Mouse (Mus musculus) 416B (cell line): ENCODE data around the gene Gm27027.

Experiments used
- DNase-seq: peaks from one replicate; pipeline ENCODE4 v3.0.0; 2011; ENCODE audit warnings: low read depth

The Gm27027 gene

DNA sequence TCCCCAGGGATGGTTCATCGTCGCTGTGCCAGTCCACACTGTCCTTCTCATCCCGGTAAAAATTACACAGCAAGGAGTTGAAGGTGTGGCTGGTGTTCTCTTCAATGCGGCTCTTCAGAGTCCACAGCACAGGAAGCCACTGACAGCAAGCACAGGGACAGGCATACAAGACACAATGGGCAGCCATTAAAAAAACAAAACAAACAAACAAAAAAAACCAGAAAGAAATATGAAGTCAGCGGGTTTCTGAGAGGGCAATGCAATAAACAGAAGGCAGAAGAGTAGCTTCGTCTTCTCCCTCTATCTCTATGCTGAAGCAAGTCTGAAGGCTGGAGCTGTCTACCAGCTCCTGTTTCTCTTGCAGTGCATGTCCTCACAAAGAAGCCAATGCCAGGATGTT is at the start of gene Gm27027:
Gene Gm27027 (minus strand): TSS at position 101 of the 400 bp plus-strand sequence.
- no peak for DNase-seq

DNA sequence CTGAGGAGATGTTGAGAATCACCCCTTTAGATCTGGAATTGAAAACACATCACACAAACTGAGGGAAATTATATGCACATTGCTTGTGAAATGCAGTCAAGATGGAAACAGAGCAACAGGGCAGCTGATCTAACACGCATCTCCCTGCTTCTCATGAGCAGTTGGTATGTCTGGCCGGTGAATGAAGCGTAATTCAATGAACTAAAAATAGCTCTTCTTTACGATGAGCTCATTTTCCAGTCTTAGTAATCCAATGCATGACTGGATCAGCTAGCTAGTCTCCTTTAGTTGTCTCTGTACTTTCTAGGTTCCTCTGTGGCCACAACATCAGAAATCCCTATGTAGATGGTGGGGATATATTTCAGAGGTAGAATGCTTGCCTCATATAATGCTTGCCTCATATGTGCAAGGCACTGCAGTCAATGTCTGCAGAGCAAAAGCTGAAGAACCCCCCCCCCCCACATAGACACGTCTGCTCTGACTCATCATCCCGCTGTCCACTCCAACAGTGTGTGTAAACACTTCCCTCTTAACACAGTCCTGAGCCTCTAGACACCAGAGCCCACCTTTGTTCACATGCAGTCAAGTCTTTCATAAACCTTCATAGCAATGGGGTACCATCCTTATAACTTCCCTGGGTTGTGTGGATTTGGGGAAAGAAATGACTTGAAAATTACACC is 49.4 kb upstream of the Gm27027 start:
- peak; percentile 77 for DNase-seq

DNA sequence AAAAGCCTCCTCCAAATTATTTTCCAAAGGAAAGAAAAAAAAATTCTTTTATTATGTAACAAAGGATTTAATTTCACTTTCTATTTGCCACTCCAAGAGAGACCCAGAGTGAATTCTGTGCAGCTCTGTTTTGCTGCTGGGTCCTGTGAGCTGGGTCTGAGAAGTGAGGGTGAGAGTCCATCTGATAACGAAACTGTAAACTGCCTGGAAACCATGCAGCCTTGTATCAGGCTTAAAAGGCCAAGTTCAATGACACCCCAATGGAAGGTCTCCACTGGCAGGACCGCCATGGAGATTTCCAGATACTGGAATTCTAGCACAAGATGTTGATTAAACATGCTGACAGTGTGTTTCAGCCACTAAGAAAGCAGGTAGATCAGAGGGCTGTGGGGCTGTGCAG is 48.0 kb upstream of the Gm27027 start:
- no peak for DNase-seq

DNA sequence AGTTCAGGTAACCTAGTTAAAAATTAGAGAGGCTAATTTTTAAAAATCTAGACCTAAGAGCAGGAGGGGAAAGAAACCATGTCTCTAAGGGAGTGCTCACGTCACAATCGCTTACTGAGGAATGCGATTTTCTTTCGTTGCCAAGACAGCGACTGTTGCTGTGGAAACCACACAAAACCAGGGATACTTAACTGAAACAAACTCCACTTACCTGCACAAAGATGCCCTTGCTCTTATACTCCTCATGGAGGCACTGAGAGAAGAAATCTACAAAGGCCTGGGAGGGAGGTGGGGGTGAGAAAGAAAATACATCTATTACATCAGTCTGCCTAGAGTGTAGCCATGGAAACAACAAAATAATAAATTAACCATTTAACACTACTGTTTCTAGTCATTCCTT is 47.5 kb upstream of the Gm27027 start:
- DNase-seq: no peak

DNA sequence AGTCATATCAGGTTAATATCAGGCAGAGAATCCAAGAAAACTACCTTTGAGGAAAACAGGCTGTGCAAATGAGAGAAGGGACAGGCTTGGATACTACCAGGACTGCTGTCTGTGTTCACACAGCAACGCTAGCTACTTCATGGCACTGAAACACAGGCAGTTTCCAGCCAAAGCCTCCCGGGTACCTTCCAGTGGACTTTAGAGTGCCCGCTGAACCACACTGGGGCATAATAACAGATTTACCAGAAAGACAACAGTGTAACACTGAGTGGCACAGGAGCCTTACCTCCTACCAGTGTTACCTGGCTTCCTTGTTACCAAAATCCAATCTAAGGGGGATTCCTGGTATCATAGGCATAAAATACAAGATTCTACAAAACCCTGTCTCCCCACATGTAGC is 46.3 kb upstream of the Gm27027 start:
- DNase-seq: no peak

DNA sequence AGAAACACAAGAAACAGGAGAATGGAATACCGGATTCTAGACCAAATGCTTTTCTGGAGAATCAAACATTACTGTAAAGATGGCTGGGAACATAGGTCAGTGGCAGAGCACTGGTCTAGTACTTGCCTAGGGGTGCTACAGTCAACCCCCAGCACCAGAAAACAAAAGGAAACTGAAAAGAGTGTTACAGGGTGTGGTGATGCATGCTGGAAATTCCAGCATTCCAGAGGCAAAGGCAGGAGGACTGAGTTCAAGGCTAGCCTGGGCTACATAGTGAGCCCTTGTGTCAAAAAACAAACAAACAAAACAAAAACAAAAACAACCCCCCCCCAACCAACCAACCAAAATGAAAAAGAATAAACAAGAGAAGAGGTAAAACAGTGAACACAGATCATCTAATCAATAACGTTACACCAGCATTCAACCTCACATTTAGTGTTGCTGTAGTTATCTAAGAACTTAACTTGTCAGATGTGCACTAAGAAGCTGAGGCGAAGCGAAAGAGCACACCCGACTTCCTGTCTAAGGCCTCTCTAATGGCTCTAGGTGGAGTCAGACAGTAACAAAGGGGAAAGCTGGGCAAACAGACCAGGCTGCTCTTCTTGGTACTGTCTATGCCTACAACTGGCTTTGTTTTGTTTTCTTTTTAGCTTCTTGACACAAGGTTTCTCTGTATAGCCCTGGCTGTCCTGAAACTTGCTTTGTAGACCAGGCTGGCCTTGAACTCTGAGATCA is 44.4 kb upstream of the Gm27027 start:
- DNase-seq: peak; percentile 11

DNA sequence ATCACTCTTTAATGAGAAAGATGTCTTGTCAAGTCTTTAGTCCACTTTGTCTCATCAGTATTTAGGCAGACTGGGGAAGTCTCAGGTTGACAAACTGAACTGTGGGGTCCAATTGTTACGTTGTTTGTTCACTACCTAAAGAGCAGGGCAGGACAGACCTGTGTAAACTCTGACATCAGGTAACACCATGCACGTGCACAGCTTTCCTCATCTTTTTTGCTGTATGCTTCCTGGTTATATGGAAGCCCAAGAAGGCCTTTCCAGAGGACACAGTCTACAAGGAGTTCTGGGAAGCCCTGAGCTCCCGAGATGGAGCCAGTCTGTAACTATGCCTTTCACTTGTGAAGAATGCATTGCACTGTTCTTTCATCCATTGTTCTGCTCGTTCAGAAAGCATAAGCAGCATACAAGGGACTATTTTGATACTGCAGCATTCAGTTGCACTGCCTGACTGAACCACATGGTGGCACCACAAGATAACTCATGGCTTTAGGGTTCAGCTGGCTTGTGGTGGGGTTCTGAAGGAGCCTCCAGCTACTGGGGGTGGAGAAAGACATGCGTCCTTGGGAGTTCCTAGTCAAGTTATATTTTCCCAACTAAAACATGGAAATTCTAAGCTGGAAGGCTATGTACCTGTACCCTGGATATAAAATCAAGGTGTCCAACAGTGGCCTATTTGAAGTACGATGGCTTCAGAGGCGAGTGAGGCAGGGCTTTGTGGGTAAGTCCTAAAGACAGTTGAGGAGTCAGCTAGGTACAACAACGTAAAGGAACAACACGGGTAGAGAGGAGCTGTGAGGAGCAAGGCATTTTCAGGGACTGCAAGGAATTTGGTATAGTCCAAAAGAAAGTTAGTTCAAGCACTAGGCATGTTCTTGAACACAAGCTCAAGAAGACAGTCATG is 39.5 kb upstream of the Gm27027 start:
- peak; percentile 60 for DNase-seq

DNA sequence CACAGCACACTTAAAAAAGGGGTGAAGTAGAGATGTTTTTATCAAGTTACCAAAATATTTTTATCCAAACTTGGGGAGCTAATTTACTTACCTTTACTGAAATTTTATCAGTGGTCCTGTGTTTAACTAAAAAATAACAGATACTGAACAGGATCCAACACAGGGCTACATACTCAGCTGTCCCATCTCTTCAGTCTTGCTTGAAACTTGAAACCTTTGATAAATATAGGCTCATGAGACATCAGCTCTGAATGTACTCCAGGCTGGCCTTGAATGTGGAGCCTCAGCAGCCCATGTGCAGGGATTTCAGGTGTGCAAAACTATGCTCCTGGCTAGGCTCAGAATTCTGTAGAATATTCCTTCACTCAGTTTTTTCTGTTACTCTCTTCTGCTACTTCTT is 34.4 kb upstream of the Gm27027 start:
- DNase-seq: no peak

DNA sequence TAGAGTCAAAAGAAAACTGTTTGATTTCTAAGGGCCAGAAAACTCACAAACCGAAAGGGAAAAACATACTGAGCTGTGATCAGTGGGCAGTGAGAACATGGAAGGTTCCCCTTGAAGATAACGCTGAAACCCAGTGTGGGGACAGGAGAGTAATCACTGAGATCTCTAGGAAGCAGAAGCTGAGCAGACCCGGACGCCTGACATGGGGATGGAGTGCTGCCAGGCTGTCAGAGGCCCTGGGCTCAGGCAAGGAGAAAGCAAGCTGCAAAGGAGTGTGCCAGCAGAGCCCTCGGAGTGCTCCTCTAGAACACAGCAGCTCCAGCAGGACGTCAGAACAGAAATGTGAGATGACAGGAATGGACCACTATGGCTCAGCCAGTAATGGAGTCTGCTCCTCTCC is 28.5 kb upstream of the Gm27027 start:
- DNase-seq: no peak

DNA sequence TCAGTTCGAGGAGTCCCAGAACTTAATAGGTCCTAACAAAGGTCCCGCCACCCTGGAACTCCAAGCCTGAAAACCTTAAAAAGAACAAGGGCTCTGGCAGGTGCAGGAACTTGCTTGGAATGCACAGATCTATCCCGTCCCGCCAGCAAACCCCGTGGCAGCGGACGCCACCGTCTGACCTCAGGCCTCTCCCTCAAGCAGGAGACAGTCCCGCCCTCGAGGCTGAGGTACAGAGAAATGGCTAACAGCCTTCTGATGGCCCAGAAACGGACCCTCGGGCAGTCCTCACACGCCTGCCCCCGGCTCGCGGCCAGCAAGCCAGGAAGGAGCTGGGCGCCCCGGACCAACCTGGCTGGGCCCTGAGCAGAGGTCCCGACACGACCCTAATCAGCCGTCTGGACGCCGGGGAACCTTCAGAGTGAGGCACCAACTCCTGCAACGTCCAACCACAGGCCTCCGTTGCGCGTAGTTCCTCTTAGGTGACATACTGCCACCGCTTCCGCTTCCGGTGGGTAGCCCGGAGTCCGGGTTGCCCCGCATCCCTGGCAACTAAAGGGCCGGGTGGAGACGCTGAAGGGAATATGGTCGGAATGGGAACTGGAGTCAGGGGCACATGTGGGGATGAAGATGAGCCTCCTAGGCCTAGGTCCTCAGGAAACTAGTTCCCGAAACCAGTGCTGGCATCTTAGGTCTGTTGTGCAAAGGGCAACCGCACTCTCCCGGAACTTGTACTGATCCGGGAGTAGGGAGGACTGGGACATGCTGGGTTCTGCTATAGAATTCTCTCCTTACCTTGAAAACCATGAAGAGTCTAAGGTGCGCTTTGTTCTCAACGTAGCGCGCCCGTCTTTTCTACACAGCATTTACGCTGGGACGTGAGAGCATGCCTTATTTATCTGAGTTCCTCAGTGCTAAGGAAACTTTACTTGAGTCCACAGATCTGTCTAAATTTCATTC is 14.5 kb upstream of the Gm27027 start, which contains the start of gene Alkbh3:
Gene Alkbh3 (minus strand): TSS at position 473 of the 957 bp plus-strand sequence.
- DNase-seq: peak; percentile 94

DNA sequence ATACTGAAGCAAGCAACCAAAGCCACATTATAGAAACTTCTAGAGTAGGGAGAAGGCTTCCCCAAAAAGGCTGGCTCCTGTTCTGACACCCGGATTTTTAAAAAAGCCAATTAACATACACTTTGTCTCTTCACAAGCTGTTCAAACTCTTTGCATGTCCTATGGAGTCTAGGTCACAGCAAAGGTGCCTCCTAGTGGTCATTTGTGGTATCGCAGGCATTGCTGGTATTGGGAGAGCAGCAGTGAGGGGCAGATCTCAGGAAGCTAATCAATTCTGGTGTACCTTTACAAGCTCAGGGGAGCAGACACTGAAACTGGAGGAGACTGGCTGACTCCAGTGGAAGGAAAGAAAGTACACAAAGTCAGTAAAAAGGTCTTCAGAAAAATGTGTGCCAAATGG is 6.2 kb upstream of the Gm27027 start:
- DNase-seq: peak; percentile 65

DNA sequence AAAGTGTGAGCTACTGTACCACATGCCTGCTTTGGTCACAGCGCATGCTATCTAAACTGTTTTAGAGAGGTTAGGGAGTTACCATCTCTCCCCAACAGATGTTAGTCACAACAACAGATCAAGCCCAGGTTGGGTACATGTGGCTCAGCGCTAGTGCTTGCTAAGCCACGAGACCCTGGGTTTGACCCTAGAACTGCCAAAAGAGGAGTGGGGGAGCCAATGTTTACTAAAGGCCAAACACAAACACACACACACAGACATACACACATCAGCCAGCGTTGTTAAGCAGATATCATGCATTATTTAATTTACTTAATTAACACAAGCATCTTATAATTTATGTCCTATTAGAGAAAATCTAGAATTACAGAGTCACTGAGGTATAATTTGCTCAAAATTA is 5.8 kb upstream of the Gm27027 start:
- no peak for DNase-seq

DNA sequence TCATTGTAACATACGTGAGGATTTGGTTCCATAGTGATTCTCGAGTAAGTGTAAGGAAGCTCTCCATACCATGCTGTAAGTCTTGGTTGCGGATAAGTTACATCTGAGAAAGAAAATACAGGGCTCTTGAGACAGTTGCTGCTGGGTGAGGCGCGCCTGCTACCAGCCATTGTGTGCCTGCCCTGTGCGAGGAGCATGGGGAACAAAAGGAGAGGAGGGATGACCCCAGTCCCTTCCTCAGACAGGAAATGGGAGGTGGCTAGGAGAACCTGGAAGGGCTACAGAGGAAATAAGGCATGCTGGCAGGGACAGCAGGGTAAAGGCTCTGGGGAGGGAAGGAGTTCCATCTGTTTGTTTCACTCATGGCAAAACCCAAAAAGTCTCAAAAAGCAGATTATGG is 5.3 kb upstream of the Gm27027 start:
- no peak for DNase-seq

DNA sequence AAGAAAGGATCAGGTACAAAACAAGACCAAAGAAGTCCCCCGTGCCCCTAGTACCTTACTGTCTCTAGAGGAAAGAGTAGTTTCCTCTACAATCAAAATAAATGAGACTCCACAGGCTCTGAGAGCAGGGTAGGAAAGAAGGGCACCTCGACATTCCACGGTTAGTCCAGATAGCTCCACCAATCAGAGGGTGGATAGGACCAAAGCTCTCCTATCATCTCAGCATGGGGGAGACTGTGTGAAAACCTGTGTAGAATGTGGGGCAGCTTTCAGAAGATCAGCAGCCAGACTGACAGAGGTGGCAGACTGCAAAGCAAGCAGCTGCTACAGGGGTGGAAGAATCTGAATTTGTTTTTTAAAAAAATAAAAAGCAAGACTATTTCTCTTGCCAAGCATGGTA is 3.3 kb downstream of the Gm27027 start:
- no peak for DNase-seq

DNA sequence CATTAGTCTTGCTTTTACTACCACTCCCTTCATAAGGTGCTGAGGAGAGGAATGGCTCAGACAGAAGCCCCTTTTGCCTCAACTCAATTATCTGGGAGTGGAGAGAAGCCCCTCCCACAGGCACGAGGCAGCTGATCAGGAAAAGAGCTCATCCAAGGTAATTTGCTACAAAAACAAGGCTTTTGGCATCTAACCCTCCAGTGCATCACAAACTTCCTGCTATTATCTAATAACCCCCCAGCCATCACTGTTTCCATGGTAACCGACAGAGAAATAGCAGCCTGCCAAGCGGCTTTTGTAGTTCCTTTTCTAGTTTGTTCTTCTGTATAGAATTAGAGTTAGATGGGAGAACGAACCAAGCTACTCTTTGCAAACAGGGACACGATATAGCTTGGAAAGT is 3.9 kb downstream of the Gm27027 start:
- DNase-seq: no peak

DNA sequence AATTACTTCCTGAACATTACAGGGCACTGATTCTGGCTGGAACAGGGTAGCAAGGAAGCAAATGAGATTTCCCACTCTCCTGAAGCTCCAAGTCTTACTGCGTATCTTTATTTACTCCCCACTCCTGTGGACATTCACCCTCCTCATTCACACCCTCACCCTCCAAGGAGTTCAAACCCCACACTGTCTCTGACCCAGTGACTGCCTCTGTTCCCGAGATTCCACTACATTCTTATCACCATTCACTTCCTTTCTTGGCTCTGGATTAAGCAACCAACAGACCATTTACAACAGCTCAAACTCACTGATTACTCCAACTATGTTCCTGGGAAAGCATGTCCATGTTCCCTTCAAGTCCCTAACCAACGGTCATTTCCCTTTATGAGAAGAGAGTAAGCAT is 4.8 kb downstream of the Gm27027 start:
- DNase-seq: no peak

DNA sequence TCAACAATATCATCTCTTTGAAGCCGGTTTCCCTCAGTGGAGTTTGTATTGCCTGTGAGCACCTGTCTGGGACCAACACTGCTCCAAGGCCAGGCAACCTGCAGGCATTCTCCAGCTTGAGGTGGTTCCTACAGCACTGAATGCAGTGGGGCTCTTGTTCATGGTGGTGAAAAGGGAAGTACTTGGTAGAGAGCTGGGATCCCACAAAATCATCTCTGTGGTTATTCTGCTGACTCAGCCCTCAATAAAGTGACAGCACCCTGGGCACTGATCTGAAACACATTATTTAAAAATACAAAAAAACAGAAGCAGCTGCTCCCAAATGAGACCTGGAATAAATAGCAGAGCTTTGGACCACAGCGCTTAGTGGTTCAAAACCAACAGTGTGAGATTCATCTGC is 7.7 kb downstream of the Gm27027 start:
- DNase-seq: peak; percentile 59

DNA sequence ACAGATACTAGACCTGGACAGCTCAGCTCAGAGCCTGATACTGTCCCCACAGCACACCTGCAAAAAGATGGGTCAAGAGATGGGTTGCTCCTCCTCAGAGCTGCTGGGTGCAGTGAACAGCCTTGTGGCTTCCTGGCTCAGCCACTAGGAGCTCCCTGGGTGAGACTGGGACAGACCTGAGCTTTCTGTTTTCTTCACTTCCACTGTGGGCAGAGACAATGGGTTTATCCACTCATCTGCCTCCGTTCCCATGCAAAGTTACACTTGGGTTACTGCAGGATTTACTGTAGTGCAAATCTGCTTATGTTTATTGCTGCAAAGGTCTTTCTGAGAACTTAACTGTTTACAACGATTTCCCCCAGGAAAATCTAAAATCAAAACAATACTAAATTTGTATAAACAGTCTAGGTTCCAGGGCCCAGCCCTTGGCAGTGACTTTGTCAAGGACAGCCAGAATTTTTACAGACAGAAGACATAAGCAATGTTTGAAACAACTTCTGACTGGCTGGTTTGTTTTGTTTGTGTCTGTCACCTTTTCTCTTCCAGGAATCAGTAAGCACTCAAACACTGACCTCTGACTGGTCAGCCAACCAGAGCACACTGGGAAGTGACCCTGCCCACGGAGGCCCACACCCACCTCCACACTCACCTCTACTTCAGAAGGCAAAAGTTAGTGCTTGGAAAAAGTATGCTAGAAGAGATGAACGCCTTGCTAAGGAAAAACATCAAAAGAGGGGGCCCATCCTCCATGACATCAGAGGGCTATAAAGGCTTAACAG is 13.5 kb downstream of the Gm27027 start:
- DNase-seq: no peak

DNA sequence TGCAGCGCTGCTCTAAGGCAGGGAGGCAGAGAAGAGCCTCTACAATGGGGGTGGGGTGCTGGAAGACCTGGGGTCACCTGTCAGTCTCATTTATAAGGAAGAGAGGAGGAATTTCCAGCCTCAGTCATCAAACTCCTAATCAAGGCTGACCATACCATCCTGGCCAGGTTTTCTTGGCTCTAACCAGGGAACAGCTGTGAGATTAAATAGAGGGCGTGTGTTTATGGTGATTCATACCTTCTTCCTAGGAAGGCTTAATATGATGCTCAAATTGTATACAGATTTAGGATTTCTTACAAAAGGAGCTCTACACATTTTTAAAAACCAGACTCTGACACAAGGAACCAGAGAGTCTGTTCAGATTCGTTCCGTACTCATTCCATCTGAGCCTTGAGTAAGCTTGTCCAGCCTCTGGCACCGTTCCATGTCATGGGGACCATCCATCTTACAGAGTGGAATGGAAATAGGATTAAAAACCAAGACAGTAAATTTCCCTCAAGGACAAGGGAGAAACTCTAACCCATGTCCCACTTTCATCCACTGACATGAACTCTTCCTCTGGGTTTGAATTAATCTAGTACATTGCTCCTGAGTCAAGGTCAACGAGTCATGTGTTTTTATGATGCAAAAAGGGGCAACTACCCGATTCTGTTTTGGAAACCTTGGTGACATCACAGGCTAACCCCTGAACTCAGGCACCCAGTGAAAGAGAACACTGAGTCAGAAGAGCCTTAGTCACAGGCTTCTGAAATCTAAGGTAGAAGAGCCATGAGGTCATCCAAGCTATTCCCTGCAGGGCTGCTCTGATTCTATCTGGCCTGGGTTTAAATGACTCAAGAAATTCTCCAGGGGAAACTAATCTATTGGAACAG is 16.7 kb downstream of the Gm27027 start:
- DNase-seq: peak; percentile 46
